18 mouse cellular contexts compared by ENCODE assay signal in the genomic region with DNA sequence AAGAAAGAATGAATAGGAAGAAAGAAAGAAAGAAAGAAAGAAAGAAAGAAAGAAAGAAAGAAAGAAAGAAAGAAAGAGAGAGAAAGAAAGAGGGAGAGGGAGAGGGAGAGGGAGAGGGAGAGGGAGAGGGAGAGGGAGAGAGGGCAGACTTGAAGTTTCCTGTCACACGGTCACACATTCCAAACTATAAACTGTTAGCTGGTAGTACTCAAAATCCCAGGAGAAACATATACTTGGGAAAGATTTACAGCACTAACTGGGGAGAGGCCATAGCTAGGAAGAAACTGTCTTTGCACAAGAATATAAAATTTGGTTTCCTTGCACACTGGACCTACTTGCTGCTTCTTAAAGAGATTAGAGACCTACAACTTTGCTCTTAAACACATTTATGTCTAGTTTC. TPM values are rescaled to one million over a fixed set of nuclear protein-coding genes. Genes with fewer than 3 reads are reported as not detected.
A peak's percentile ranks its signal among the peaks of the same experiment; 100 is the strongest.
DNase-seq lines count a peak whose midpoint lies in the region; ATAC-seq and TF ChIP-seq lines count a peak whose summit lies in the region.
"Had no signal": no experiment of that assay in that cellular context is flagged by ENCODE, and none has a peak within 500 bp of the region (broad histone marks: within the 10 kb centered on the region; RNA-seq: fewer than 3 reads in every experiment).

No protein-coding gene starts in this region.

- no peak overlapping the region for H3K4me2 ChIP-seq in lung, postnatal 0 days (replicated peaks; ENCODE audit: low read depth, low read length)
- H3K4me2 ChIP-seq: heart, embryonic 11.5 days; liver, embryonic 13.5 days; neural tube, embryonic 12.5 days had no signal

- H3K36me3 ChIP-seq in kidney, adult 2 months (ENCODE audit: control insufficient read depth, insufficient read depth, low read length), result no peaks in the 10 kb centered on the region
- no peaks in the 10 kb centered on the region for H3K36me3 ChIP-seq in lung, postnatal 0 days (ENCODE audit: insufficient read depth, low read length)
- H3K36me3 ChIP-seq: forebrain, embryonic 10.5 days; liver, embryonic 13.5 days; neural tube, embryonic 12.5 days had no signal

- no peaks in the 10 kb centered on the region for H3K4me1 ChIP-seq in kidney, adult 2 months (ENCODE audit: control insufficient read depth, insufficient read depth, low read length)
- H3K4me1 ChIP-seq in lung, postnatal 0 days (ENCODE audit: insufficient read depth, low read depth, low read length), result no peaks in the 10 kb centered on the region
- H3K4me1 ChIP-seq in embryonic fibroblast, embryonic 13.5 days (ENCODE audit: control insufficient read depth, insufficient read depth, low read length), result peaks cover 19% of the 10 kb centered on the region; the same call in 1 of the 2 replicates
- H3K4me1 ChIP-seq: liver, embryonic 13.5 days; megakaryocyte, embryonic 14.5 days; neural tube, embryonic 12.5 days had no signal

- no peaks in the 10 kb centered on the region for H3K27me3 ChIP-seq in kidney, adult 2 months (replicated peaks; ENCODE audit: control insufficient read depth, insufficient read depth, low read length)
- H3K27me3 ChIP-seq in lung, postnatal 0 days (replicated peaks; ENCODE audit: insufficient read depth, low read length), result no peaks in the 10 kb centered on the region
- H3K27me3 ChIP-seq: liver, embryonic 13.5 days; megakaryocyte, embryonic 14.5 days; neural tube, embryonic 12.5 days had no signal

- WGBS in kidney, adult 2 months, result 21% methylated on average over 1 of the region's 1 CpGs
- 26% methylated on average over 1 of the region's 1 CpGs for WGBS in lung, postnatal 0 days

- no peaks in the 10 kb centered on the region for H3K9me3 ChIP-seq in lung, postnatal 0 days (ENCODE audit: low read length)
- H3K9me3 ChIP-seq: forebrain, embryonic 10.5 days; liver, embryonic 13.5 days; megakaryocyte, embryonic 14.5 days; neural tube, embryonic 12.5 days had no signal

- TF ChIP-seq POLR2A in kidney, adult 2 months (IDR thresholded peaks at IDR 0.05; ENCODE audit: low read depth, low read length), result no peak
- no peak for TF ChIP-seq POLR2A in embryonic fibroblast, embryonic 13.5 days (IDR thresholded peaks at IDR 0.05; ENCODE audit: low read depth, low read length)

- no peak overlapping the region for H3K4me3 ChIP-seq in kidney, adult 2 months (ENCODE audit: insufficient read depth, low read depth, low read length)
- H3K4me3 ChIP-seq in lung, postnatal 0 days (ENCODE audit: low read depth, low read length), result no peak overlapping the region
- no peak overlapping the region for H3K4me3 ChIP-seq in embryonic fibroblast, embryonic 13.5 days (ENCODE audit: insufficient read depth, low read length)
- H3K4me3 ChIP-seq: forebrain, embryonic 10.5 days; liver, embryonic 13.5 days; megakaryocyte, embryonic 14.5 days; neural tube, embryonic 12.5 days had no signal

- intact Hi-C loops in left cerebral cortex, postnatal 4 days (cut with DNase I), result no loop called here

- no peak for TF ChIP-seq CTCF in kidney, adult 2 months (conservative IDR thresholded peaks at IDR 0.05; ENCODE audit: insufficient read depth, insufficient read length, low read depth, low read length)
- no peak for TF ChIP-seq CTCF in lung, postnatal 0 days (IDR thresholded peaks at IDR 0.05)
- no peak for TF ChIP-seq CTCF in embryonic fibroblast, embryonic 13.5 days (IDR thresholded peaks at IDR 0.05; ENCODE audit: borderline replicate concordance, insufficient read depth, low read length)

- H3K9ac ChIP-seq in lung, postnatal 0 days (replicated peaks; ENCODE audit: low read depth), result no peak overlapping the region
- H3K9ac ChIP-seq: liver, embryonic 13.5 days; neural tube, embryonic 12.5 days had no signal

- no peak overlapping the region for H3K27ac ChIP-seq in kidney, adult 2 months (ENCODE audit: insufficient read depth, low read depth, low read length)
- no peak overlapping the region for H3K27ac ChIP-seq in lung, postnatal 0 days (ENCODE audit: low read length)
- H3K27ac ChIP-seq in embryonic fibroblast, embryonic 13.5 days (ENCODE audit: insufficient read depth, low read length), result peak overlapping the region; percentile 83
- H3K27ac ChIP-seq: forebrain, embryonic 10.5 days; hindbrain, postnatal 0 days; liver, embryonic 13.5 days; neural tube, embryonic 12.5 days had no signal

- DNase-seq in kidney, adult 2 months, result peak; percentile 19
- DNase-seq in kidney, adult 18-20 months, result no peak
- DNase-seq in lung, postnatal 0 days (ENCODE audit: low spot score), result peak; percentile 23
- DNase-seq in lung, postnatal 4 days, result no peak
- peak; percentile 47 for DNase-seq in mesoderm, embryonic 11.5 days (ENCODE audit: low read depth, low spot score)
- DNase-seq in left cerebral cortex, postnatal 4 days, result no peak
- DNase-seq: adrenal gland, adult 2 months; cerebellum, adult 11 months; heart, postnatal 4 days; layer of hippocampus, adult 9-11 months; liver, embryonic 13.5 days had no signal

- no peak for TF ChIP-seq EP300 in lung, postnatal 0 days (IDR thresholded peaks at IDR 0.05)

- ATAC-seq in lung, postnatal 0 days, result no peak
- no peak for ATAC-seq in inflammation-experienced regulatory T-cells, adult 6 months
- ATAC-seq: hindbrain, postnatal 0 days had no signal

RNA-seq across cellular contexts. Expression of a gene that starts 50.2 kb away (rescaled TPM):
- 5.7 and 6.7 TPM in 2 replicates for polyA plus RNA-seq in kidney, adult 2 months (2012; rRNA removed)
- polyA plus RNA-seq in lung, postnatal 0 days (2015; fragmentation: Nextera tagmentation; extraction: Ambion mirVana), result 25.6 and 33.0 TPM in 2 replicates
- polyA plus RNA-seq in embryonic fibroblast, embryonic 13.5 days (2011; ENCODE audit: insufficient read length, low read depth, missing spikeins), result 64.2 and 103 TPM in 2 replicates
- 10 to 100 TPM; 24.8 to 26.0 TPM for total RNA-seq in left cerebral cortex, postnatal 4 days (2021)
- polyA plus RNA-seq in inflammation-experienced regulatory T-cells, adult 6 months (2017; shearing (Covaris generic)), result not detected

Comparison
In these comparisons a context has a peak if more than half of its experiments do, and no peak if none do; other contexts are left out.
1. DNase-seq: peak in kidney, adult 2 months (single experiment), lung, postnatal 0 days (single experiment) and mesoderm, embryonic 11.5 days (single experiment); none in kidney, adult 18-20 months (single experiment), lung, postnatal 4 days (0 of 2) and left cerebral cortex, postnatal 4 days (single experiment).